ENCODE assay signal across 9 mouse cellular contexts in the genomic region with DNA sequence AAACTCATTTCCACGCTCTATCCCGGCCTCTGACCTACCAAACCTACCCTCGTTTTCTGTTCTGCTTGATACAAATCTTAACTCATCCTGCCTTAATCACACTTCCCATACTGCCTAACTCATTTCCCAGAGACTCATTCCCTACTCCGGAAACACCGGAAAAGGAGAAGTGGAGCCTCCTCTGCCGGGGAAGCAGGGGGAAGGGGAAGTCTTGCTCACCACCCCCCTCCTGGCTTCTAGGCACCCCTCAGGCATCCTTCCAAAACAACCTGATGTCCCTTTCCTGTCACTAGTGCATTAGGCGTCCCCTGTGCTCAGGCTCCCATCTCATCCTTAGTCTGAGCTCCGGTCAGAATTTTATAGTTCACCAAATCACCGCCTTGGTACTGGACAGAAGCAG. TPM values are rescaled to one million over a fixed set of nuclear protein-coding genes. Genes with fewer than 3 reads are reported as not detected.
DNase-seq lines count a peak whose midpoint lies in the region; ATAC-seq and TF ChIP-seq lines count a peak whose summit lies in the region.
"Had no signal": no experiment of that assay in that cellular context is flagged by ENCODE, and none has a peak within 500 bp of the region (broad histone marks: within the 10 kb centered on the region; RNA-seq: fewer than 3 reads in every experiment).

No protein-coding gene starts in this region.

- ATAC-seq in forebrain, embryonic 16.5 days: no peak
- no peak for ATAC-seq in hindbrain, postnatal 0 days
- ATAC-seq in lung, embryonic 14.5 days (ENCODE audit: insufficient read depth): no peak
- ATAC-seq in inflammation-experienced regulatory T-cells, adult 6 months: no peak

- peak; percentile 44 to 50 for DNase-seq in adrenal gland, postnatal 36 days
- no peak for DNase-seq in hindbrain, postnatal 0 days (ENCODE audit: low spot score)
- peak; percentile 56 for DNase-seq in lung, embryonic 14.5 days
- no peak for DNase-seq in spleen, adult 12 weeks (ENCODE audit: low spot score)
- no peak for DNase-seq in spleen, adult 18-20 months
- DNase-seq in right cerebral cortex, postnatal 36 days (ENCODE audit: low spot score in 2 of 2): no peak

- H3K36me3 ChIP-seq in forebrain, embryonic 16.5 days (ENCODE audit: control insufficient read depth, insufficient read depth): no peaks in the 10 kb centered on the region
- no peaks in the 10 kb centered on the region for H3K36me3 ChIP-seq in hindbrain, postnatal 0 days (ENCODE audit: insufficient read depth, low read length)
- H3K36me3 ChIP-seq in lung, embryonic 14.5 days (ENCODE audit: insufficient read depth): peaks cover 6% of the 10 kb centered on the region

- H3K27me3 ChIP-seq in forebrain, embryonic 16.5 days (replicated peaks; ENCODE audit: control insufficient read depth, insufficient read depth, low read length): no peaks in the 10 kb centered on the region
- H3K27me3 ChIP-seq in hindbrain, postnatal 0 days (ENCODE audit: insufficient read depth, low read length): no peaks in the 10 kb centered on the region
- H3K27me3 ChIP-seq in lung, embryonic 14.5 days (ENCODE audit: insufficient read depth, low read length): no peaks in the 10 kb centered on the region

- H3K4me3 ChIP-seq in forebrain, embryonic 16.5 days (replicated peaks; ENCODE audit: low read length): no peak overlapping the region
- H3K4me3 ChIP-seq in hindbrain, postnatal 0 days (ENCODE audit: low read length): no peak overlapping the region
- peak overlapping the region; percentile 14 for H3K4me3 ChIP-seq in lung, embryonic 14.5 days (ENCODE audit: low read depth, low read length)

- 0 out of 2 replicates have a peak overlapping the region, but pooled peaks have one; percentile 4 for H3K27ac ChIP-seq in forebrain, embryonic 16.5 days (ENCODE audit: low read length)
- H3K27ac ChIP-seq in hindbrain, postnatal 0 days: peak overlapping the region; percentile 45; the same call in 1 of the 2 replicates
- peak overlapping the region; percentile 58; the same call in 1 of the 2 replicates for H3K27ac ChIP-seq in lung, embryonic 14.5 days (ENCODE audit: low read depth)
- H3K27ac ChIP-seq: macrophage had no signal

- no peaks in the 10 kb centered on the region for H3K9me3 ChIP-seq in forebrain, embryonic 16.5 days (ENCODE audit: control insufficient read depth, low read length)
- no peaks in the 10 kb centered on the region for H3K9me3 ChIP-seq in hindbrain, postnatal 0 days (ENCODE audit: low read length)
- H3K9me3 ChIP-seq in lung, embryonic 14.5 days (ENCODE audit: low read depth, low read length): no peaks in the 10 kb centered on the region

- peak overlapping the region; percentile 6; the same call in 1 of the 2 replicates for H3K4me2 ChIP-seq in forebrain, embryonic 16.5 days (ENCODE audit: low read length)
- peak overlapping the region; percentile 38 for H3K4me2 ChIP-seq in hindbrain, postnatal 0 days (ENCODE audit: low read depth, low read length)
- H3K4me2 ChIP-seq in lung, embryonic 14.5 days: peak overlapping the region; percentile 48

- WGBS in forebrain, embryonic 16.5 days: 63% methylated on average over 9 of the region's 9 CpGs
- 66% methylated on average over 9 of the region's 9 CpGs for WGBS in hindbrain, postnatal 0 days
- 48% methylated on average over 9 of the region's 9 CpGs for WGBS in lung, embryonic 14.5 days

- H3K9ac ChIP-seq in forebrain, embryonic 16.5 days (replicated peaks; ENCODE audit: low read depth, low read length): no peak overlapping the region
- H3K9ac ChIP-seq in hindbrain, postnatal 0 days (replicated peaks; ENCODE audit: low read length): no peak overlapping the region
- peak overlapping the region; percentile 23; the same call in 1 of the 2 replicates for H3K9ac ChIP-seq in lung, embryonic 14.5 days

- H3K4me1 ChIP-seq in forebrain, embryonic 16.5 days (replicated peaks; ENCODE audit: control insufficient read depth, insufficient read depth, low read length): peaks cover 46% of the 10 kb centered on the region
- peaks cover 6% of the 10 kb centered on the region; the same call in 1 of the 2 replicates for H3K4me1 ChIP-seq in hindbrain, postnatal 0 days (ENCODE audit: insufficient read depth, low read length)
- H3K4me1 ChIP-seq in lung, embryonic 14.5 days (ENCODE audit: insufficient read depth): peaks cover 25% of the 10 kb centered on the region

- no peak for TF ChIP-seq CTCF in hindbrain, postnatal 0 days (IDR thresholded peaks at IDR 0.05; ENCODE audit: low read depth)
- no peak for TF ChIP-seq CTCF in lung, embryonic 14.5 days (IDR thresholded peaks at IDR 0.05; ENCODE audit: low read depth)

RNA-seq across cellular contexts. Expression of gene Clic4, which starts 5.6 kb away (rescaled TPM):
- 100 to 1,000 TPM in 1 of 2 experiments, 10 to 100 TPM in 1; 73.1 to 114 TPM for total RNA-seq in adrenal gland, postnatal 36 days (2021)
- polyA plus RNA-seq in forebrain, embryonic 16.5 days (2015; fragmentation: Nextera tagmentation; extraction: Ambion mirVana): 97.8 and 125 TPM in 2 replicates
- 64.7 and 70.1 TPM in 2 replicates for total RNA-seq in hindbrain, postnatal 0 days (2014; rRNA removed)
- polyA plus RNA-seq in hindbrain, postnatal 0 days (2015; fragmentation: Nextera tagmentation; extraction: Ambion mirVana): 57.1 and 59.7 TPM in 2 replicates
- 128 and 133 TPM in 2 replicates for polyA plus RNA-seq in lung, embryonic 14.5 days (2014; fragmentation: Nextera tagmentation; extraction: Ambion mirVana)
- polyA plus RNA-seq in inflammation-experienced regulatory T-cells, adult 6 months (2017; shearing (Covaris generic)): 1 to 10 TPM; 3.9 to 7.5 (median 6.4) TPM

Comparison
In these comparisons a context has a peak if more than half of its experiments do, and no peak if none do; other contexts are left out.
1. DNase-seq: peak in adrenal gland, postnatal 36 days (2 of 2) and lung, embryonic 14.5 days (single experiment); none in hindbrain, postnatal 0 days (single experiment), spleen, adult 12 weeks (single experiment), spleen, adult 18-20 months (0 of 2) and right cerebral cortex, postnatal 36 days (0 of 2).
2. H3K27ac ChIP-seq: peak in every context shown above with its lines; median percentile 58 in lung, embryonic 14.5 days; 45 in hindbrain, postnatal 0 days; 4 in forebrain, embryonic 16.5 days.
3. Peak in every context shown above with its lines, with median percentiles within 50 percentile points of each other: H3K4me2 ChIP-seq.